Mouse (Mus musculus) intestine, embryonic 16.5 days (tissue): ENCODE measurements at regions not wholly inside any gene's neighbourhood (a gene's known extent, or its start where the extent isn't known, plus 50 kb on each side); places are given as distances from the start of the nearest gene placed in this dataset.

Experiments
- ATAC-seq: fragments of 200-750 bp; cut with Nextera tagmentation; 2 replicates; pipeline ENCODE4 v1.8.0; 2017; ENCODE audit warnings: moderate TSS enrichment, moderate library complexity
- H3K27ac ChIP-seq: fragments of 300-500 bp; sonication (generic); 2 replicates; pipeline ENCODE4 v1.5.1; 2014; ENCODE audit warnings: mild to moderate bottlenecking, low read length
- H3K27me3 ChIP-seq: fragments of 300-500 bp; sonication (generic); replicated peaks from 2 replicates; pipeline ENCODE4 v1.6.1; 2014; ENCODE audit warnings: low read length, control low read depth, mixed read lengths; ENCODE audit not compliant: control insufficient read depth, insufficient read depth
- H3K36me3 ChIP-seq: fragments of 300-500 bp; sonication (generic); 2 replicates; pipeline ENCODE4 v1.6.1; 2014; ENCODE audit warnings: low read length, control low read depth; ENCODE audit not compliant: control insufficient read depth, insufficient read depth
- H3K4me1 ChIP-seq: fragments of 300-500 bp; sonication (generic); 2 replicates; pipeline ENCODE4 v1.6.1; 2014; ENCODE audit warnings: low read length, control low read depth, mixed read lengths; ENCODE audit not compliant: control insufficient read depth, insufficient read depth
- H3K4me2 ChIP-seq: fragments of 300-500 bp; sonication (generic); 2 replicates; pipeline ENCODE4 v1.6.1; 2014; ENCODE audit warnings: low read depth, low read length, control low read depth
- H3K4me3 ChIP-seq: fragments of 300-500 bp; sonication (generic); 2 replicates; pipeline ENCODE4 v1.5.1; 2014; ENCODE audit warnings: mild to moderate bottlenecking, low read length
- H3K9ac ChIP-seq: fragments of 300-500 bp; sonication (generic); 2 replicates; pipeline ENCODE4 v1.6.1; 2014; ENCODE audit warnings: low read depth, low read length
- H3K9me3 ChIP-seq: fragments of 300-500 bp; sonication (generic); 2 replicates; pipeline ENCODE4 v1.6.1; 2016; ENCODE audit warnings: low read length, control low read depth; ENCODE audit not compliant: control insufficient read depth
- WGBS: fragments of 180-500 bp; shearing (Covaris S2); extraction: QIAGEN DNeasy Blood & Tissue Kit; methylation state at CpG from one replicate; pipeline ENCODE4 v1.1.7; 2014; 5-methylcytosine and 5-hydroxymethylcytosine counted together

- 75% methylated on average over 2 of the region's 2 CpGs for WGBS
Observed at GRCm38 (mm10) chr16:84039946-84040345, 475.0 kb upstream of the A730009L09Rik start.

DNA sequence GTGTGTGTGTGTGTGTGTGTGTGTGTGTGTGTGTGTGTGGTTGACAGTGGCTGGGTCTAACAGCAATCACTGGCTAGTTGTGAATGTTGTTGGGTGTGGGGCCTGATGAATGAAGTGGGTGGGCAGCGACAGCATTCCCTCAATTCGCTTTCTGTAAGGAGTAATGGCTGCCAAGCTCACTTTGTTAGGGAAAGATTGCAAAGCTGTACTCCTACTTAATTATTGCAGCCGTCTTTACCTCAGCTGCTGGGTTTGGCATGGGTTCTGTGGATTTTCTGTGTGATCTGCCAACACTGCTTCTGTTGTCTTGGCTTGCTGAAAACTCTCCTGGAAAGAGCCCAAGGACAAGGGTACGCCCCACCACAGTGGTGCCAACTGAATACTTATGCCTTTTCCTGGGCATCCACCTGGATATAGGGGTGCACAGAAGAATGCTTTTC is 472.9 kb upstream of the A730009L09Rik start:
- 78% methylated on average over 4 of the region's 4 CpGs for WGBS
- Histone ChIP-seq H3K27me3 (no peaks in the 10 kb centered on the region), H3K9me3 (no peaks in the 10 kb centered on the region), H3K4me1 (no peaks in the 10 kb centered on the region), H3K27ac (no peak overlapping the region), H3K4me2 (no peak overlapping the region), H3K4me3 (no peak overlapping the region), H3K9ac (no peak overlapping the region), H3K36me3 (no peaks in the 10 kb centered on the region)
- no peak for ATAC-seq

More at GRCm38 (mm10) chr16:84039946-84040345, 475.0 kb upstream of the A730009L09Rik start:
- Histone ChIP-seq H3K9ac (no peak overlapping the region), H3K4me3 (no peak overlapping the region), H3K27me3 (no peaks in the 10 kb centered on the region), H3K36me3 (no peaks in the 10 kb centered on the region), H3K4me1 (no peaks in the 10 kb centered on the region), H3K9me3 (no peaks in the 10 kb centered on the region), H3K27ac (no peak overlapping the region), H3K4me2 (no peak overlapping the region)
- ATAC-seq, result peak; percentile 44; the same call in 1 of the 2 replicates

DNA sequence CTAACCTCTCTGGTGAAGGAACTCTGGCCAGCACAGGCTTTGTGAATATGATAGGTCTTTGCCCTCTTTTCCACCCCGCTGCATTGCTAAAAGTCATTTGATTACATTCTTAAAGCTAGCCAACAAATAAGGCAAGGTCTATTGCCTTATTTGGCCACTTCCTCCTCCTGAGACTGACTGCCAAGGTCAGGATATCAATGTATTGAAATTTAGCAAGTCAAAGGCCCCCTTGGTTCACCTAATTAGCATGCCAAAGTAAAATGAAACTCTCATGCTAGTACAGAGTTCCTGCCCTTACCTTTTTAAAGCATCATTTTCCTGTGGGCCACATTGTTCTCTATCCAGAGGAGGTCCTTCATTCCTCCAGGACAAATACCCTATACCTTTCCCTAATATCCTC is 469.6 kb upstream of the A730009L09Rik start:
- no peak for ATAC-seq
- Histone ChIP-seq H3K9me3 (no peaks in the 10 kb centered on the region), H3K9ac (no peak overlapping the region), H3K4me1 (no peaks in the 10 kb centered on the region), H3K4me2 (no peak overlapping the region), H3K36me3 (no peaks in the 10 kb centered on the region), H3K27ac (no peak overlapping the region), H3K27me3 (no peaks in the 10 kb centered on the region), H3K4me3 (no peak overlapping the region)
- WGBS, result 82% methylated on average over 1 of the region's 1 CpGs
